Mouse (Mus musculus) cerebellum, adult 11 months (tissue): ENCODE data around the gene St3gal3.

Source experiments
- DNase-seq: peaks from one replicate; pipeline ENCODE4 v3.0.0; 2022

Gene St3gal3

DNA sequence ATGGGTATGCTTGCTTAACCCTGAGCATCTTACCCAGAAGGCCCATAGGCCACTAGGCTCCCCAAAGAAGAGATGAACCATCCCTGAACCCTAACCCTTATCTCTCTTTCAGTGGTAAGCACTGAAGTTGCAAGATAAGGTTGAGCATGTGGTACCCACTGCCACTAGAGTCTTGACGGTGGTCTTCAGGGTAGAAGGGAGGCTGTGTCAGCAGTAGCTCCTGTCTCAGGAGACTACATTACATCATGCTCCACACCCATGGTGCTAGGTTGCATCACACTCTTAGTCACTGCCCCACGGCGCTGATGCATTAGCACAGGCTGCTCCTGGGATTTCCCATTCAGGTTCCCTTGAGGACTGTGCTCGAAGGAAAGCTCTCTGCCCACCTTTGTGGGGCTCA lies 154.6 kb downstream of the St3gal3 start:
- no peak for DNase-seq

DNA sequence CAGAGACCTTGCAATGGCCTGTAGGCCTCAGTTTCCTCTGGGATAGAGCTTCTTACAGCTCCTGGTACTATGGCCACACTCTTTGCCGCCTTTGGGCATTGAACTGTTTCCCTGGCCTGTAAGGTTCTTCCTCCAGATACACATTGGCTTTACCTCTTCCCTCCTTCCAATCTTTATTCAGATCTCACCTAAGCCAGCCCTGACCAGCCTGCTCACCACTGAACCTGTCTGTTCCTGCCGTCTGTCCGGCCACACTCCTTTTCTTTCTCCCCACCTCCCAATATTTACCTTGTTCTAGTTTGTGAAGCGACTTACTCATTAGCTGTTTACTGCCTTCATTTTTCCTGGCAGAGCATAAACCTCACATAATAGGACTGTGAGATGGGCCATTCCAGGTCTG lies 155.5 kb downstream of the St3gal3 start:
- no peak for DNase-seq

DNA sequence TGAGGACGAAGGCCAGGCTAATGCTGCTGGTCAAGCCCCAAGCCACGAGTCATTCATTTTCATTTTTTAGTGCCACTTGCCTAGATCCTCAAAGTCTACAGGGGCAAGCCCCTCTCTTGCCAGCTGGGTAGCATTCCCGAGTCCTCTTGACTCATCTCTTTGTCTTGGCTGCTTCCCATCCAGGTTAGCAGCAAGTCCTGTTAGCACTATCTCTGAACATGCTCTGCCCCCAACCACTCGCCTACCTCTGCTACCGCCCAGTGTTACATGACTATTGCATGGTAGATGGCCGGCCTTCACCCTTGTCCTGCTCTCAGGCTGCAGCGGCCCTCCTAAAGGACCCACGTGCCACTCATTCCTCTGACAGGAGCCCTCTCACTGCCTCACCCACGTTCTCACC lies 156.4 kb downstream of the St3gal3 start:
- DNase-seq, result no peak

DNA sequence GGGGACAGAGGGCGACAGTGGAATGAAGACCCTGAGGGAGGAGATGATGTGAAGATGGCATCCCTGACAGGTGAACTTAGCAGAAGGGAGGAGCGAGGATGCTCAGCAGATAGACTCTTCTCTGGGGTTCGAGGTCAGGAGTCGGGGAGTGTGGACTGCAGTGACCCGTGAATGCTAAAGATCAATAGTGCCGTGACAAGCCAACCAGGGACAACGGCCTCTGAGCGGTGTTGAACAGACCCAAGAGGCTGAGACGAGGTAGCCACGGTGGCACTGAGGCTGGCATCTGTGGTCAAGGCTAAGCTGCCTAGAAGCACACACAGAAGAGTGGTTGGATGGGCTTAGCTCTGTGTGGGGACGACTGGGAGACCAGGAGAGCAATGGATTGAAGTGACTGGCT lies 156.9 kb downstream of the St3gal3 start:
- DNase-seq, result no peak

DNA sequence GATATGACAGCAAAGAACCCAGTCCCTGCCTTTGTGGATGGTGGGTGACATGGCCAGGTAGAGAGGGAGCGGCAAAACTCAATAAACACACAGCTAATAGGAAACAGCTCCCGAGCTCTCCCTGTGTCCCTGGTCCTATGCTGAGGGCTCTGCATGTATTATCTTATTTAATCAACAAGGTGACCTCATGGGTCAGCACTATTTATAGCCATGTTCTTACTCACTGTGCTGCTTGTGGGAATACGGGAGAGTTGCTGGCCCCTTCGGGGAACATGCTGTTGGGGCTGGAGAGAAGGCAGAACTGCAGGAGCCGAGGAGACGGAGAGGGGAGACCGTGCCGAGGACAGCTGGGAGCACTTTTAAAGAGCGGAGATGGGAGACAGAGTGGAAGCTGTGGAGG lies 157.3 kb downstream of the St3gal3 start:
- no peak for DNase-seq

DNA sequence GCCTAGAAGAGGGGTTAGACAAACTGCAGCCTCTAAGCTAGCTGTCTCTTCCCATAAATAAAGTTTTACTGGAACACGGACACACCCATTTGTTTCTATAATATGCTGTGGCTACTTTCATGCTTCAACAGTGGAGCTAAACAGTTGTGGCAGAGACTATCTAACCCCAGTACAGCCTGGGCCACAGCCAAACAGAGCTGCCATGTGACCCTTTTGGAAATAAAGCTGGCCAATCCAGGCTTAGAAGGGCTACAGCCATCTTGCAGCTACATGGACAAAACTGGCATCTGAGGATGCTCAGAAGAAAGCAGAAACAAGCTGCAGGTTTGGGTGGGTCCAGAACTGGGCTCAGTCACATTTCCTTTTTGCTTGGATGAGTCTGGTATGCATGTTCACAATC lies 158.9 kb downstream of the St3gal3 start:
- DNase-seq, result no peak

DNA sequence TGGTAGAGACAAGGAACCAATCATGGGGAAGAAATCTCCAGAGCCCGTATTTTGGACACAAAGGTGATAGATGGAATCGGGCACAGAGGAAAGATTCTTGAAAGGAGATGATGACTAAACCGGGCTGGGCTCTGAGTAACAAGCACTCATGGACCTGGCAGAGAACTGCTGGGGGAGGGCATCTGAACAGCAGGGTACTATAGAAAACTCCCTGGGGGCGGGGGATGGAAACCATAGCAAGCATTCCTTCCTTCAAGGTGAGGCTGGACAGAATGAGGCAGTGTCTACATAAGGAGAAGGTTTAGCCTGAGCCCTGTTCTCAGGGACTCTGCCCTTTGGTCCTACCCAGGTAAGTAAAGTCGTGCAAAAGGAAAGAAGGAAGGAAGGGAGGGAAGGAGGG lies 160.0 kb downstream of the St3gal3 start:
- DNase-seq, result no peak

DNA sequence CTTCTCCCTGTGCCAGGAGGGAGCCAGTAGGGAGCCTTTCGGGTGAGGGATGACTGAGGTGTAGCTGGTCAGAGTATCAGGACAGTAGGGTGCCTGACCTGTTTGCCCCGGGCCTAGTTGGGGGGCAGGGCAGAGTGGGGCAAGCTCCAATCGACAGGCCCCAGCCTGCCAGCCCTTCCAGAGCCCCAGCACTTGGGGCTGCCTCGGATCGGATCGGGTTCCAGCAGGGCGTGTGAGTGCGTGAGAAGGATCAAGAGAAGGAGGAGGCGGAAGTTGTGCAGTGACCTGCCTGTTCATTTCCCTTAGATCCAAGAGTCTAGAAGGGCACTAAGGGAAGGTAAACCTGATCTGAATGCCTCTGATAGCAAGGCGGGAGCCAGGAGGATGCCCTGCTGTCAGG lies 161.7 kb downstream of the St3gal3 start:
- DNase-seq, result no peak

DNA sequence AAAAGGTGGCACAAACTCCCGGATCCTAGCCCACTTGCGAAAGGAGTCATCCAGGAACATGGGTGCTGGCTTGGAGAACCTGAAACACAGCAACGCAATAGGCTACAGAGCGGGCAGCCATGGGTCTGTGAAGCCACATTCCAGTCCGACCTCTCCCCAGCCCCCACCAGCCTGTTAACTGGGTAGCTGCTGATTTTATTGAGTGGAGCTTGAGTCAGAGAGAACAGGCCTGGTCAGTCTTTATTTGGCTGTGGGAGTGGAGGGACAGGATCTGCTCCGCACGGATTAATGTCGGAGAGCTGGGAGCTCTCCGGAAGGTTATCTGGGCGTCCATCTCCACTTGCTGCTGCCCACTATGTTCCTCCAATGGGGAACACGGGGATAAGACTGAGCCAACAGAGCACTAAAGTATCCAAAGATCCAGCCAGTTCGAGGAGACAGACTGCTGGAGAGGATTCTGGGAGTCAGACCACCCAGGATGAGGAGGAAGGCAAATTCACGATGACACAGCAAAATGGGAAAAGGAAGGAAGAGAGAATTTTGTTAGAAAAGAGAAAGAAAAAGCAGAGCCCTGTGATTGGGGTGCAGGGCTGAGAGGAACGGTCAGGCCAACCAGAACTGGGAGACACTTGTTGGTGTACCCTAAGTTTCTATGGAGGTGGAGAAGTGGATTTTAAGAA lies 170.2 kb downstream of the St3gal3 start:
- DNase-seq, result no peak

DNA sequence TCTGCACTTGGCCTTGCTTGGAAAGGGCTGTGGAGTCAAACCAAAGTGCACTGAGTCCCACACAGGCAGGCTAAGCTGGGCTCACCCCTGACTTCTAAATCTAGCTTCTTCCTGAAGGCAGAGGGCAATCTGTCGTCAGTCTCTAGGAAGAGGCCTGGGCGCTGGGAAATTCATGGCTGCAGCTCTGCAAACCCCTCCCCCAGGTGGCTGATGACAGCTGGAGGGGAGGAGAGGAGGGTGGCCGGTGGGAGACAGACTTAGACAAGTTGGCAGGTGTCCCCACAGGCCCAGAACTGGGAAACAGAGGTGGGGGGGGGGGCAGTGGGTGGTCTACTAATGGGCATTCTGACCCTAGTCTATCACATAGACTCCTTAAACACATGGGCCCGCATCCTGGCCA lies 177.2 kb downstream of the St3gal3 start:
- DNase-seq, result no peak

DNA sequence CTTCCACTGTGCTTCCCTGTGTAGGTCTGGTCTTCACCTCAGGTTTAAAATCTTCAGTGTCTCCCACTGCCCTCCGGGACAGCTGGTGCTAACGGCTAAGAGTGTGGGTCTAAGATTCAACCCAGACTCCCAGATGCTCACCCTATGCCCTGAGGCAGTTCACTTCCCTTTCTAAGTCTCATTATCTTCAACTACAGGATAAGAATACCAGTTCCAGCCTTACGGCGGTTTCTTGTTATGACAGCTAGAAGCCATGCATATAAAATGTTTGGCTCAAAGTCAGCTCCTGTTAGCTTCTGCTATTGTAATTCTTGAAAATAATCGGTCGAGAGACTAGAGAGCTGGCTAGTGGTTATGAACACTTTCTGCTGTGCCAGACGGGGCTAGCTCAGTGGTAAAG lies 187.2 kb downstream of the St3gal3 start:
- no peak for DNase-seq

DNA sequence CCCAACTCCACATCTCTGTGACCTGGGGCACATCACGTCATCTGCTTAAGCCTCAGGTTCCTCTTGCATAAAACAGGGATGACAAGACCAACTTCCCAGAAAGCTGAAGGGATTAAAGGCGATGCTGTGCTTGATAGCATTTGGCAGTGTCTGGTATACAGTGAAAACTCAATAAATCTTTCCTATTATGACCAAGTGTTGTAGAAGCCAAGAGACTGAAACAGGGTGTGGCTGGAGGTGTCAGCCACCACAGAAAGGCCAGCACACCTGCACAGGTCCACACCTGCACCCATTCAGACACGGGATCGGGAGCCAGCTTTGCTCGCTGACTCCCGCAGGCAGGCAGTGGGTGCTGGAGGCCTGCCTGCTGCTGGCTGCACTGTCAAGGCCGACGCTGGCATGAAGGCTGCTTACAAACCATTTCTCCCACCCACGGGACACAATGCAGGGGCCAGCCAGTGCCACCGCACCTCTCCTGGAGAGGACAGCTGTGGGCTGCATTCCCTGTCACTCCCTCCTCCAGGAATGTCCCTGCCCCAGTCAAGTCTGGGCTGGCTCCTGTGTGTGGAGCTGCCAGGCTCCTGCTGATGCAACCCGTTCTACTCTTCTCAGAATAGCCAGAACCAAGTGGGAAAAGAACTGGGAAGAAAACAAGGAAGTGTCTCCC lies 187.9 kb downstream of the St3gal3 start:
- no peak for DNase-seq

DNA sequence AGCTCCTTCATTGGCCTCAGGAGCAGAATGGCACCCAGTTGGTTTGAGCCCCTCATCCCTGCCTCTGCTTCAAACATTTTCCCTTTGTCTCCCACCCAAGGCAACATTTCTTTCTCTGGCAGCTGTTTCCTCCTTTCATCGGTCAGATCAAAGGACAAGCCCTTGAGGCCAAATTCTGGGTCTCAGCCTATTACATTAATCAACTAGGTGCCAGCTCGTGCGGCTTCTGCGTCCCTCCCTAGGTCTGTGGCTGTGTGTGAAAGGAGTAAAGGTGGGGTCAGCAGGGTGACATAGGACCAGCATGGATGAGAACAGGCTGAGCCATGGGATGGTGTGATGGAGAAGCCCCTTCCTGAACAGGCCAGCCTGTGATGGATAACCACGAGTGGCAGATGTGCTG lies 191.4 kb downstream of the St3gal3 start:
- no peak for DNase-seq

DNA sequence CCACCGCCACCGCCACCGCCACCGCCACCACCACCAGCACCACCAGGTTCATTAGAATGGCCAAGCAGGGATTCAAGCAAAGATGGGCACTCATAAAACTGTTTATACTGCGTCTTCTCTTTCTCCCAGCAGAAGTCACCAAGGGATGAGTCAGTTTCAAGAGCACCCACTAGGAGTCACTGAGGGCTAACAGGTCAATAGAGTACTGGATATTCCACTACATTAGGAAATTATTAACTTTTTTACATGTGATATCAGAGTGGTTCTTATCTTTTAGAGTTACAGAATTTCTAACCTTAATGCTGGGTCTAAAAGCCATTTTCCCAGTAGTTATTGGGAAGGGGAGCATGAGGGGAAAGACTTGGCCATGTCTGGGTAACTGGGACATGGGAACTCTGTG lies 197.8 kb downstream of the St3gal3 start:
- no peak for DNase-seq

DNA sequence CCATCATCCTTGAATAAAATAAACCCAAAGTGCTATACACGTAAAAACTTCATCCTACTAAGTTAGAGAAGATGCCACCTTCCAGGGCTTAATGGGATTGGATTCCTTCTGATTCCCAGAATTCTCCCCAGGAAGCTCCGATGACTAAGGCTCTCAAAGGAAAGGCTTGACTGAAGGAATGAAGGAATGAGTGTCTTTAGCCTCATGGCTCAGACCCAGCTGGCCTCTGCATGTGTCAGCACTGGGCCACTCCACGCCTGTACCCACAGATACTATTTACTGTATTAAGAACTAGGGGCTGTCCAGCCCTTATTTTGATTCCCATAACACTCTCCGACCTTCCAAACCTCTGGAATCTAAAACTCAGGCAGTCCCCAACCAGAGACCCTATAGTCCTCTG lies 200.6 kb downstream of the St3gal3 start:
- no peak for DNase-seq

DNA sequence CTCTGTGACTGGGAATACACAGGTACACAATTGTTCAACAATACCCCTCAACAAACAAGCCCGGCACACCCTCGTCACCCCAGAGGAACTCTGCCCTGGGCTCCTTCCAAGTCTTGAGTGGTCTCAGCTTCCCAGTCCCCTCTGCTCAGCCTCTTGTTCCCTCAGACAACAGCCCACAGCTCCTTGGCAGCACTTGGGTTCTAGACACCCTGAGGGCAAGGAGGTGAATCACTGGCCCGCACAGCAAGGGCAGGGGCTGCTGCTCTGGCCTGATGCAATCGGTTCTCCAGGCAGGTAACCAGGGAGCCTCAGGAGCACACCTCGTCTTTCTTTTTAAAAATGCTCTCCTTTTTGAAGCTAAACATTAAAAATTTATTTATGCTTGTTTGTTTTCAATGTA lies 201.5 kb downstream of the St3gal3 start:
- DNase-seq, result no peak

DNA sequence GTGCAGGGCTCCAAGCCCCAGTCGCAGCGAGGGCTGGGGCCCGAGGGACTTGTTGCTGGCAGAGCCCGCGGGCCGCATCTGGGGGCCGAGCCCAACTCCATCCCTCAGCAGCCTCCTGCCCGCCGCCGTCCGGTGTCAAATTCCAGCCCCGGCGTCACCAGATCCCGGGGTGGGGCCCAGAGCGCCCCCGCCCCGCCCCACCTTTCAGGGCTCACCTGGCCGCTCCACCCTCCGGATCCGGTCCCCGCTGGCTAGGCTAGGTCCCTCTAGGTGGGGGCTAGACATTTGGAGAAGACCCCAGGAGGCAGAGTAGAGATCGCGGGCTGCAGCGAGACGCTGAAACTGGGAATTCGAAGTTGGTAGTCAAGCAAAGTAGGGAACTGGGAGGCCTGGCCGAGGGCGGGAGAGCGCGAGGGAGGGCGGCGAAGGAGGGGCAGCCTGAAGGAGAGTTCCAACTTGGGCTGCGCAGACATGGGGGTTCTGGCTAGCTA lies 205.3 kb downstream of the St3gal3 start, which contains the start of gene Artn:
TSS of gene Artn (minus strand) at position 373 of the 491 bp plus-strand sequence.
- DNase-seq, result no peak

DNA sequence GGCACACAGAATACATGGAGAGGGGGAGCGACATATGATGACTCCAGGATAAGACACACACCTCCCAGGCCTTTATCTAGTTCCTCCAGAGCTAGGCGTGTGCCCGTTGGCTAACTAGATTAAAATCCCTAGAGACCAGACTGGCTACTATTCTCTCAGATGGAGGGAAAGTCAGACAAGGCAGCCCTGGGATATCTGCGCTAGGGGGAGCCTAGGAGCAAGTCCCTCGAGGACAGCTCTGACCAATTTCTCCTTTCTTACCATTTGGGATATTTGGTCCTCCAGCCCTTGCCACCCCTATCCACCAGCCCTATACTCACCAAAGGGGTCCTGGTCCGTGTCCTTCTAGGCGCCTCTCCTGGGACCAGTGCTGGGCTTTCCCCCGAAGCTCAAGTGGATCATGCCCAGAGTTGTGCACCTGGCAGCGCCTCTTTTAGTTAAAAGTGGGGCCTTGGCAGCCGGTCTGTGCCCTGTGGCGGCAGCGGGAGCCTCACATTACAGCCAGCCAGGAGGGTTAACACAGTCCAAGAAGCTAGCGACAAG lies 205.9 kb downstream of the St3gal3 start:
- DNase-seq, result no peak

DNA sequence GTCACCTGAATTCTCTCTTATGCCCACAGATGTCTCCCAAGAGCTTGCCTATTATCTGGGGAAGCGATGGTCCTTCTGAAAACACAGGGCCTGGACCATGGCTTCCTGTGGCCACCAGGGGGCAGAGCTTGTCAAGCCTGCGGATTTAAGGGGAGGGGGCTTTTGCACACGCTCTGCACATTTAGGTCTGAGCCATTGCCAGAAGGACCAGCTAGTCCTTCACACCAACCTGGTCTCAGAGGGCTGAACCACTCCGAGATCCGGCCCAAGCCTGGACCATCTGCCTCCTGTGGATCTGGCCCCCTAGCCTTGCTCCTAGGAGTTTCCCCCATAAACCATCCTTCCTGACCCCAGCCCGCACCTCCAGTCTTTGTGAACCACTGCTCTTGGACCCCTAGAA lies 206.5 kb downstream of the St3gal3 start:
- DNase-seq, result no peak

DNA sequence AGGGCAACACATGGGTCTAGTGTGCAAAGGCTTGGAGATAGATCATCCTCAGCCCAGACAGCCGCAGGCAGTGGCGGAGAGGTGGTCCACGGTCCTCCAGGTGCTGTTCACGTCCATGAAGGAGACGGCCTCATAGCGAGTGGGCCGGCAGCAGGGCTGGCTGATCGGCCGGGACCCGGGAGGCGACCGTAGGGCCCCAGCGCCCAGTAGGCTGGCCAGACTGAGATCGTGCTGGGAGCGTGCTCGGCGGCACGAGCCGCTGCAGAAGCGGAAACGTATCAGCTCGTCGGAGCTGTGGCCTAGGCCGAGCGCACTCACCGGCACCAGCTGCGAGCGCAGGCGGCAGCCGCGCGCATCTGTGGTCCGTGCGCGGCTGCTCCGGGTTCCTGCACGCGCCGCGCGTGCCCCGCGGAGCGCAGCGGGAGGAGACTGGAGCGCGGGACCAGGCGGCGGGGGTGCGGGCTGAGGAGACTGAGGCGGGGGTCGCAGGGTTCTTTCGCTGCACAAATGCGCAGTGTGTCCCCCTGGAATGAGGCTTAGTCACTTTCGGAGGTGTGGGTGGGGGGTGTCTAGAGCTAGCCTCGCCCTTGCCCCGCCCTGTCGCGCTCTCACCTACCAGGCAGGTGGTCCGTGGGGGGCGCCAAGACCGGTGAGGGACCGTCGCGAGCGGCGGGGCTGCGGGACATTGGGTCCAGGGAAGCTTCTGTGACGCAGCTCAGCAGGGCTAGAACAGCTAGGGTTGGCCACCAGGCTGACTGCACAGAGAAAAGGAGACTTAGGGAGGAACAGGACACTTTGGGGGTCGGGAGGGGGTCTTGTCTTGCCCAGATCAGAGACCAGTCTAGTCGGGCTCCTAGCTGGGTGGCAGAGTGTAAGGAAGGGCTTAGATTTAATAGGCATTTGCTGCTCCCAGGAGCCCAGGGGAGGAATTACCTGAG lies 207.9 kb downstream of the St3gal3 start:
- peak; percentile 41 for DNase-seq

DNA sequence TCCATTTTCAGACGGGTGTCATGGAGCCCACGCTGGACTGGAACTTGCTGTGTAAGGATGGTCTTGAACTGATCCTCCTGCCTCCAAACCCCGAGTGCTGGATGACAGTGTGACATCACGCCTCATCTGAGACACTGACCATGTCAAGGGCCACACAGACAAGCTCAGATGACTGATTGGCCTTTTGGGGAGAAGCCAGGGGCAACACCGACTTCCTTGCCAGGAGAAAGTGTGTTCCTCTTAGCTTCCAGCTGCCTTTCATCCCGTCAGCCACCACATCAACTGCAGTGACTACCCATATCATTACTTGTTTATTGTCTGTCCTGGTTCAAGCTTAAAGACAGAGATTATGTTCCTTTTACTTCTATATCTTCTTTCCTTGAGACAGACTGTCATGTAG lies 209.8 kb downstream of the St3gal3 start:
- DNase-seq, result no peak

DNA sequence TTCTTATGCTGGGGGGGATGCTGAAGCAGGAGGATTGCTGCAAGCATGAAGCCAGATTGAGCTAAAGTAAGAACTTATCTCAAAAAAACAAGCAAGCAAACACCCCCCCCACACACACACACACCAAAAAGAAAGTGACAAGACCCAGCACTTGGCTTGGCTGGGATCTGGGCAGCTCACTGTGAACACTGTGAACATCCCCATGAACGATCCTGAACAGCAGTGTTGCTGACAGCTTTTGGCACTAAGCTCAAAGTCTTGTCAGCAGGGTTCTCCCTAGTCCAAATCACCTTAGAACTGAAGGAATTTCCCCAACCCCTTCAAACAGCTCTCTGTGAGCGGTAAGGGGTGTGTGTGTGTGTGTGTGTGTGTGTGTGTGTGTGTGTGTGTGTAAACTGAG lies 211.3 kb downstream of the St3gal3 start:
- DNase-seq, result no peak

DNA sequence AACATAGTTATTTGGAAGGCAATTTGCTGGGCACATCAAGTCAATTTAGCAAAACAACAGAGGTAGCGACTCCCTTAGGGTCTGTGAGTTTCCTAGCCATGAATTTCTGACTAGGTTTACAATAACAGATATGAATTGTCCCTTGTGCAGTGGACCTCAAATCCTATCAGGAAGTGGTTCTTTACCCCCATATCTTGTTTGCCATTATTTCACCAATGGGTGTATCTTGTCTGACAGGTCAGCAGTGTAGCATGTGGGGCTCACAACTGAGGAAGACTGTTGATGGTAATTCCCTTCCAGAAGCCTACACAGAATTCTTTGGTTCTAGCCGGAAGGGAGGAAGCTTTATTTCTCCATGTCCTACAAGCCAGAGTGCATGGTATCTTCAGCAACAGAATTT lies 213.4 kb downstream of the St3gal3 start:
- no peak for DNase-seq
